In genomic region chr6:31113558-31114326, GRCm38 (mm10) we compare ENCODE assay signal across 9 mouse cellular contexts.
DNase-seq lines count a peak whose midpoint lies in the region.
"Had no signal": no experiment of that assay in that cellular context is flagged by ENCODE, and none has a peak within 500 bp of the region (broad histone marks: within the 10 kb centered on the region; RNA-seq: fewer than 3 reads in every experiment).

No protein-coding gene starts in this region.

- DNase-seq in gastrocnemius, adult 18-20 months (ENCODE audit: low spot score) = peak; percentile 77
- no peak for DNase-seq in gastrocnemius, postnatal 10 days
- DNase-seq in adrenal gland, postnatal 36 days = peak; percentile 76 to 82
- peak; percentile 63 for DNase-seq in kidney, postnatal 10 days
- DNase-seq in lung, postnatal 25 days (ENCODE audit: low spot score) = peak; percentile 57
- no peak for DNase-seq in right cerebral cortex, postnatal 36 days (ENCODE audit: low spot score in 2 of 2)
- no peak for DNase-seq in testis, postnatal 14 days (ENCODE audit: low spot score)
- no peak for DNase-seq in testis, postnatal 10 days (ENCODE audit: low spot score)
- DNase-seq: right cerebral cortex, postnatal 14 days had no signal

Comparison
In these comparisons a context has a peak if more than half of its experiments do, and no peak if none do; other contexts are left out.
1. DNase-seq: peak in gastrocnemius, adult 18-20 months (single experiment), adrenal gland, postnatal 36 days (2 of 2), kidney, postnatal 10 days (single experiment) and lung, postnatal 25 days (single experiment); none in gastrocnemius, postnatal 10 days (single experiment), right cerebral cortex, postnatal 36 days (0 of 2), testis, postnatal 14 days (single experiment) and testis, postnatal 10 days (single experiment).